Mouse (Mus musculus) monocyte, adult 2 months (primary cell): Measurements from ENCODE around the gene Kcnab2.

ENCODE experiments used
- DNase-seq, 2 experiments: peaks; one replicate each; pipeline ENCODE4 v3.0.0; 2022; ENCODE audit warnings: low spot score in 2 of 2, low read depth in 1 of 2

Gene Kcnab2

DNA sequence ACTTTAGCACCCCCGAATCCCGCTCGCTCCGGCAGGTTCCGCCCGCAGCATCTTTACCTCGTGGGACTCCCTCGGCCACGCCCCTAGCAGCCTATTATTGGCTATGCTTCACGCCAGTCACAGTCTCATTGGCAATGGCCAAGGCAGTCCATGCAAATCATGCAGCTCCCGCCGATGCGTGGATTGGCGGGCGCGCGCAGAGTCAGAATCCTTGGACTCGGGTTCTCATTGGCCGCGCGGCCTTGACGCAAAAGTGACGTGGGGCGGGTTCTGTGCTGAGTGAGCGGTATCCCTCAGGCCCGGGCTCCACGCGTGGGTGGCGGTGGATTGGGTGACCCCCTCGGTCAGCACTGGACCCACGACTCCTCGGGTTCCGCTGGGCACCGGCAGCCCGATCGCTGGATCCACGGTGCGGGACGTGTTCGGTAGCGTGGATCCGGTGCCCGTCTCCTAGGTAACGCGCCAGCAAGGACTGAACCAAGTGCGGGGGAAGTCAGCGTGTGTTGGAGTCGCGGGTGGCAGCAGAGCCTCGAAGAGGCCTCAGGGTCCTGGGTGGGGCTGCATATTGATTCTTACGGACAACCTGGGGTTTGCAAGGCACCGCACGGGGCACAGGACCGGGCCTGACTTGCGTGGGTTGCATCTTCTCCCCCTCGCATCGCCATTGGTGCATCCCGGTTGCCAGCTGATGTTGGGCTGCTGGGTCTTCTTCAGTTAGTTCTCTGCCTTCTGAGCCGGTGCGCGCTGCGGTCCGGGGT lies at the start of gene Kcnab2:
Gene Kcnab2, minus strand, starts transcription at position 406 of the 758 bp plus-strand sequence.
- peak; percentile 94 to 97 for DNase-seq

DNA sequence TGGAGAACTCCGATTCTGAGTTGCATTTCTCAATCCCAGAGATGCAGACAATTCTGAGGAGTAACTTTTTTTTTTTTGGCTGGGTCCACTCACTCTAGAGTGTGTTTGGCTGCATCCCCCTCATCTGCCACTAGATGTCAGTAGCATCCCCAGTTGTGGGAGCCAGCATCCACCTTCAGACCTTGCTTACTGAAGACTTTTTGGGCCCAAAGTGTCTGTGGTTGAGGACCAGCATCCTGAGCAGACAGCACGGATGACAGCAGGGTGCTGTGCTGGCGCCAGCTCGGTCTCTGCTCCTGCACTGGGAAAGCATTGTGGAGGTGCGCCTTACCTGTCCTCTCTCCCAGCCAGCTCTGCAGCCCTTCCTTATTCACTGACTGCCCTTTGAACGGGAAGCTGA lies 42.4 kb upstream of the Kcnab2 start:
- DNase-seq = peak in 1 of 2 experiments; percentile 12

DNA sequence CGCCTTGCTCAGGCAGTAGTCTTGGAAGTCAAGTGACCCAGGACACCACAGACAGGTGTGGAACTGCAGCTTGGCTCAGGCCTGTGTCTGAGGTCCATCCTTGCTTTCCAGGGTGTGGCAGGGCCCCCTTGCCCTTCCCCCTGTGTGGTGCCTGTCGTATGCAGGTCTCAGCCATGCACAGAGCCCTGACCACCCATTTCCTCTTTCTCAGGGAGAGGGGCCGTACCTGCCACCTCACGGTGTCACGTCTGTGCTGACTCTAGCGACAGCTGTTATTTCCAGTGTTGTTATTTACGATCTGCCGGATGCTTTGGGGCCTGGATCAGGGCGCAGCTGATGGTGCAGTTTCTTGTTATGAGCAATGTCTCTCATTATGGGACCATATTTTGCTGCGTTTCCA lies 41.4 kb upstream of the Kcnab2 start:
- DNase-seq = no peak

DNA sequence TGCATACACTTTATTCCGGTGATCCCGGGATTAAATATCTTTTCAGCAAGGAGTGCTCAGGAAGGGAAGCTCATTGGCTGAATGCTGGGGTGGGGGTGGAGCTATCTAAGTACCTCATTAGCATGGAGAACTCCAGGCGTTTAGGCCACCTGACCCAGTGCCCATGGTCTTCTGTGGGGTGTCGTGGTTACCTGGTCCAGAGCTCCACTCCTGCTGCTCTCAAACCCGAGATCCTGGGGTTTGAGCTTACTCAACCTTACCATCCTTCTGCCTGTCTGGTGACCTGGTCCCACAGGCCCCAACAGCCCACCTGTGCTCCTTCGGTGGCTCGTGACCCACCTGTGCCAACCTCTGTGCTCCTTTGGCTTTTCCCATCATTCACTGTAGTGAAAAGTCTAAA lies 37.2 kb upstream of the Kcnab2 start:
- no peak for DNase-seq

DNA sequence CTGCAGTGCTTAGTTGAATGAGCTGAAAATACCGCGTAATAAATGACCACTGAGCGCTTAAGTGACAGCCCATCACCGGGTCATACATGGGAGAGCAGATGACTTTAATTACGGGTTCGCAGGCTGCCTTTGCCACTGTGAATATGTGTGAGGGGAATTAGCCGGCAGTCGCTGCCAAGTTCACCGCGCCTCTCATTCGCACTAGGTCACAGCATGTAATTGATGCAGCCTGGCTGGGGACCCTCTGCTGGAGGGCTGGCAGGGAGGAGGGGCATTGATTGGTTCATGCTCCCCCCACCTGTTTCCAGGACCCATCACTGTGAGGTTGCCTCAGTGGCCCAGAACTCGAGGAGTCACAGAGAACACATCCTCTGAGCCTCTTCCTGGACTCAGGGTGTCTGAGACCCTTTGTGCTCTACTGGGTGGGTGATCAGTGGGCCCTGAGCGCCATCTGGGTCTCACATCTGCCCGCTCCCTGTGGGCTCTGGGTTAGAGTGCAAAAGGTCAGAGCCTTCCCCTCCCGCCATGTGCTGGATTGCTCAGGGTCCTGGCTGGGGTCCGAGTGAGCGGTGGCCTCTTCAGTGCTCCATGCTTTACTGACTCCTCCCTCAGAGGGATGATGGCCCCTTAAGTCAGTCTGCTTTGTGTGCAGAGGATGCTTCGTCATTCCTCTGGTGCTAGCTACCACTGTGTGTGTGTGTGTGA lies 34.7 kb upstream of the Kcnab2 start:
- no peak for DNase-seq

DNA sequence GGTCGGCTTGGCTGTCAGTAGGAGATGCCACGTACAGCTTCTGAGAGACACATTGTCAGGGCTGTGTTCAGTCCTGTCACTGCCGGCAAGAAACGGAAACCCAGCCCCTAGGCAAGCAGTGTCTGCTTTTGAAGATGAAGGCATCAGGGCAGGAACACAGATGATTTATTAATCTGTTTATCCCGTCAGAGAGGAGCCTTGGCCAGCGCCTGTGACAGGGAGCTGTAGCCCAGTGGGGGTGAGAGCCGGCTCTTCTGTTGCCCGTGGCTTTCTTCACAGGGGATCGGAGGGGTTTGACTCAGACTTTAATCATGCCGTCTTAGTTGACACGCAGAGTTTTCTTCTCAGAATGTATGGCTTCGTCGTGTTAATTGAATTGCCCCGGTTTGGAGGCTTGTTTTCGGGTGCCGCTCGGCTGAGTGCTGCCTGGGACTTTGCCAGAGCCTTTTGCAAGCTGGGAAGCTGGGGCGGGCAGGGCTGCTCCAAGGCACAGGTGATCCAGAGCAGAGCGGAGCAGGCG lies 16.7 kb upstream of the Kcnab2 start:
- DNase-seq = no peak

DNA sequence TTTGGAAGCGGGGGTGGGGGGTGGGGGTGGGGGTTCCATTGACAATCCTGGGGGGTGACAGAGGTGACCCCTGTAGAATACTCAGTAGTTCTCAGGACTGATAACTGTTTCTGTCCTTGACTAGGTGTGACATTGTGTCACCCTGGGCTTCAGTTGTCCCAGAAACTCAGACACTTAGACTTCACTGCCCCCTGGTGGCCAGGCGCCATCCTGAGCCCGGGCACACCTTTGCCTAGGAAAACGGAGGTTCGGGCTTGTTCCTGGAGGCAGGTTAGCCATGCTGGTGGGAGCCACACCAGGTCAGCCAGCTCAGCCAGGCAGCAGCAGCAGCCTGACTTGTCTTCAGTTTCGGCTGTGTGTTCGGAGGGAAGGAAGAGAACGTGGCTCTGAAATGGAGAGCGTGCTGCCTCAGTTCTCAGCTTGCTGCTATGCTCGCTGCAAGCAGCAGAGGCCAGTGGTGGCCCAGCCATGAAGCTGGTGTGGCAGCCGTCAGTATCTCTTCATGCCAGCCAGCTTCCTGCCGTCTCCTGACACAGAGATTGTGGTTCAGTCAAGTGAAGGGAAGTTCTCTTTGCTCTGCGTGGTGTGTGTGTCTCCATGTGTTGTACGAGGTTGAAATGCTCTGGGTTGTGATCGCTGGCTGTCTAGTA lies 13.7 kb upstream of the Kcnab2 start:
- DNase-seq = peak in 1 of 2 experiments; percentile 65

DNA sequence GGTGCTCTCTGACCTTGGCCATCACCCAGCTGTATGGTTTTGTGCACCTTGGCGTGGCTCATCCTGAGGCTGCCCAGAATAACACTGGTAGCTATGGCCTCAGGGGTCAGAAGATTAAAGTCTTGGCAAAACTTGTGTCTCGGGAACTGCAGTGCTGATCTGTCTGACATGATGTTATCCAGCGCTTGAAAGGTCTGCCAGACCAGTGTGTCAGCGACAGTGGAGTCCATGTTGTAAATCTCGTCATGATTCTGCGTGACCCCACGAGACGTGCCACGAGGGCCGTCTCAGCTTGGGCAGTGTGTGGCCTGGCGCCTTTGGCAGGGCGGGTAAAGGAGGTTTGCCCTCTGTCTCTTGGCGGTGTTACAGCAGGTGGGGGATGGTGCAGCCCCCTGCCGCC lies 12.6 kb upstream of the Kcnab2 start:
- no peak for DNase-seq

DNA sequence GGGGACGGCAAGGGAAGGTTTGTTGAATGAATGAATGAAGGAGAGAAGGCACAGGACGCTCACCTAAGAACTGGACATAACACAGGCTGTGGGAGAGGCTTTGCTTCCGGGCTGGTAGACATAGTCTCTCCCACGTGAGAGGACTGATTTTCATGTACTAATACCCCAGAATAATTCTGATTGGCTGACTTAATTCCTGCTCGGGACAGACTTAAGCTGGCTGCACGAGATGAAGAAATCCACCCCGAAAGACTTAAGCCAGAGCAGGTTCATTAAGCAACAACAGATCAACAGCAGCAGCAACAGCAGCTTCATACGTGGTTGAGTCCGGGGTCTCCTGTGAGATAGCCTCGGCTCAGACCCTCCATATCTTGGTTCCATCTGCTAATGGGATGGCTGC lies 10.4 kb upstream of the Kcnab2 start:
- no peak for DNase-seq

DNA sequence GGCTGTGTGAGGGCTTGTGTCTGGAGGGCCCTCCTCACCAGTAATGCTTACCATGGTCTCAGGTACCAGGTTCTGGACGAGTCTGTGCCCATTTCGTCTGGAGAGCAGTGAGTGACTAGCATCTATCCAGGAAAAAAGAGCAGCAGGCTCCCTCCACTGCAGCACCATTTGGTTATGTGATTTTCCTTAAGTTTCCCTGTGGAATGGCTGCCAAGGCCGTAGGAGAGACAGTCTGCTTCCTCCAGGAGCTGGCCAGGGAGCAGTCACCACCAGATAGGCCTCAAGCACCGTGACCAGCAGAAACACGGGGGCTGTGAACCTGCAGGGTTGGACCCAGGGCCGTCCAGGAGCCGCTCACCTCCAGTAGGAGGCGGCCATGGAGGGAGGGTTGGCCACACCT lies 2.8 kb upstream of the Kcnab2 start:
- no peak for DNase-seq

DNA sequence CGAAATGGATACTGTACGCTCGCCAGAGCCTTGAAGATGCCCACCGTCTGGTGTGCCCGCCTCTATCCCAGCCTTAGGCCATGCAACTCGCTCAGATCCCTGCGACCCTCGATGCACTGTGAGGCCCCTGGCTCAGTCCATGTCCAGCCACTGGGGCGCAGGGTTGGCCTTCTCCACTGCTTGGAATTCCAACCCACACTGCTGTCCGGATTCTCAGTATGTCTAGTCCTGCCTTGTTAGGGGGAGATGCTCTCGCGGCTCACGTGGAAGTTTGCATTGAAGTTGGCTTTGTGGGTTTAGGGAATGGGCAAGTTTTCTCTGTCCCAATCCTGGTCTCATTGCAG lies 525 bp upstream of the Kcnab2 start:
- no peak for DNase-seq

DNA sequence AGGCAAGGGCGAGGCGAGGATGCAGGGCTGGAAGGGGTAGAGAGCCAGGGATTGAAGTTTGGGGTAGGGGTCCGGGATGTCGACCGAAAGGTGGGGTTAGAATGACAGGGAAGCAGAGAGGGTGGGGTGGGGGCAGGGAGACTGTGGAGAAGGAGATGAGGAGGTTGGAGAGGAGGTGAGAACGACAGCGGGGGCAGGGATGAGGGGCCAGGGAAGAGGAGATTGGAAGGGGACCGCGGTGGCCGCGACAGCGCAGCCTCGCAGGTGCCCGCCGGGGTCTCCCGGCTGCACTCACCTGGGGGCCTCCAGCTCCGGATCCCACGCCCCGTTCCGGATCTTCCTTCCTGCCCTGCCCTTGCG lies 585 bp downstream of the Kcnab2 start:
- no peak for DNase-seq

DNA sequence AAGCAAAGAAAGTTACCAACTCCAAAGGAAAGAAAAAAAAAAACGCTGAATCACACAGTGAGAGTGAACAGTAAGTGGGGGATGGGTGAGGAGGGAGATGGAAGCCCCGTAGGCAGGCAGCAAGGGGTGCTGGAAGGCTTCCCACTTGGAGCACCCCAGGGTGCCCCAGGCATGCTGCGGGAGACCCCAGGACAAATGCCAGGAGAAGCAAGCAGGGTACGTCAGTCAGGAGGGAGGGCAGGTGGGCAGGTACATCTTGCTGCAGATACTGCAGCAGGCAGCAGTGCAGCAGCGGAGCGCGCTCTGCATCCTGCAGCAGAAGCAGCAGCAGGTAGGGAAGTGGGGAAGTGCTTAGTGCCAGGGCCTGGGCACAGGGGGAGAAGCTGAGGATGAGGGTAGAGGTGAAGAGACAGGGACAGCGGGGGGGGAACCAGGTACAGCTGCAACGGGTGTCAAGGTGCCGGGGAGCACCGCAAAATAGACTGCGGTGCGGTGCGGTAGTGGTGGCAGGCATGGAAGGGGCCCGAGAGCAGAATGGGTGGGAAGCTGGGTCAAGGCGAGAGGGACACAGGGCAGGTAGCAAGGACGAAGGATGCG lies 1.1 kb downstream of the Kcnab2 start, which contains the start of gene Nphp4:
Gene Nphp4, plus strand, starts transcription at position 280 of the 597 bp plus-strand sequence.
- no peak for DNase-seq

DNA sequence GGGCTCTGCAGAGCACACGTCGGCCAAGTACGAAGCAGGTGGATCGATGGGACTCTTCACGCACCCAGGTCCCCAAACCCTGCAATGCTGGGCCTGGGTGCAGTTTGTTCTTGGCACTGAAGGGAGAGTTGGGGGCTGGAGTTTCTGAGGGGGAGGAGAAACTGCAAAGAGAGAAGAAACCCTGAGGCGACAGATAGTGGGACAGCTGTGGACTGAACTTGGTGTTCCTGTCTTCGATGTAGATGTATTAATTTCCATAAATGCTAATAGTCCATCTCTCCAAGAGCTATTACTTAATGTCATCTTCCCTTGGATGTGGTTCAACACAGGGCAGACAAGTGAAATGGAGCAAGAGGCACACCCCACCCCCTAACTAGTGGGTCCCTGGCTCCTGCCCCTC lies 1.7 kb downstream of the Kcnab2 start:
- no peak for DNase-seq

DNA sequence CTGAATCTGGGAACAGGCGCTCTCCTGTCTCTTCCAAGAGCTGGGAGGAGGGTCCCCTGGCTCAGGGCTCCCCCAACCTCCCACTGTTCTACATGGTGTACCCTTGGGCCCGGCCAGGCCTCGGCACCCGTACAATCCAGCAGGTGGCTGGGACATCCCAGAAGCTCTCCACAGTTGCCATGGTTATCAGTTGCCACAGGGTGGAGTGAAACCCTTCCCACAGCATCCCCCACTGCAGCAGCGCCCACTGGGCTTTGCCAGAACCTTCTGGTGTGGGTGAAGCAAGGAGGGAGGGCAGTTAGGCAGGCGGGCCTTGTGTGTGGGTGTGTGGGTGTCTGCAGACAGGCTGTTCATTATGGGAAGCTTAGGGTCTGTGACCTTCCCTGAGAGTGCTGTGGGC lies 9.7 kb downstream of the Kcnab2 start:
- DNase-seq = no peak

DNA sequence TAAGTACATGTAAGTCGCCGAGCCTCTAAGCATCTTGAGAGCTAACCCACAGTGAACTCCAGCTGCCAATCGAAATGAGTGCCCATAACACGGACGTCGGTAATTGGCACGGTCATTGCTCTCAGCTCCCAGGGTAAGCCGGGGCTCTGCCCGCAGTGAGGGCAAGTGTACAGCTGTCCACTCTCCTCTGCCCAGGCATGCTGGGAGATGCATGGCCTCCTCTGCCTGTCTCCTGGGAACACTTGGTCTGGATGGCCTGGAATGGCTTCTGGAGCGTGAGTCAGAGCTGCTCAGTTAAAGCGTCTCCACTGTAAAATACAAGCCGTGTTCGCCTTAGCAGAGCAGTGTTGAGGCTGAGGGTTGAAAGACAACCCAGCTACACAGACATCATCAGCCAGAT lies 11.1 kb downstream of the Kcnab2 start:
- DNase-seq = no peak

DNA sequence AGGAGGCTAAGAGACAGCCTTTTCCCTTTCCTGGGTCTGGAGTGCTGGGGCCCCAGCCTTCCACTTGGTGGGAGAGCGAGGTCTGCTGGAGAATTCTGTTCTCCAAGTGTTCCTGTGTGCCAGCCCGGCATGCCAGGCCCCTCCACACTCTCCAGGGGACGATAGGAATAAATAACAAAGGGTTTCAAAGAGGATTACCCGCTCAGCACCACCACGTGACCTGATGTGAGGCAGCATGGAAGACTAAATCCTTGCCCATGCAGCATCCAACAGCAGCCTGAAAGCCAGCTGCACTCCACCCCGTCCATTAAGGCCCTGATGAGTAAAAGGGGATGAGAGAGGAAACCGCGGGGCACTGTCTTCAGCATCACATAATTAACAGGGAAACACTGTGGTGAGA lies 12.6 kb downstream of the Kcnab2 start:
- DNase-seq = no peak

DNA sequence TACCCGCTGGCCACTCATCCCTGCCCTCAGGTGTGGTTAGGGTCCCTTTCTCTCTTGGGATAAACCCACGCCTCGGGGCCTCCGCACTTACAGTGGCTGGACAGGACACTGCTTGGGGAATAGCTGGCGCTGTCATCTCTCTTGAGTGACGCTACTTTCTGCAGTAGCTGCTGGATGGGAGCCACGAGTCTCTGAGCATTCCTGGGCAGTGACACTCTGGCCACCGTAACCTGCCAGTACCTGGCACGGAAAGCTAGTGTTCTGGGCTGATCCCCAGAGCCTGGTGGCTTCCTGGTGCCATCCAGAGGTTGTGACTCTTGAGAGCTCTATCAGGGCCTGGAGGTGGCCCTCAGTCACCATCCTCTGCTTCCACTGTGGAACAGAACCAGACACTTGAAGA lies 14.5 kb downstream of the Kcnab2 start:
- DNase-seq = no peak

DNA sequence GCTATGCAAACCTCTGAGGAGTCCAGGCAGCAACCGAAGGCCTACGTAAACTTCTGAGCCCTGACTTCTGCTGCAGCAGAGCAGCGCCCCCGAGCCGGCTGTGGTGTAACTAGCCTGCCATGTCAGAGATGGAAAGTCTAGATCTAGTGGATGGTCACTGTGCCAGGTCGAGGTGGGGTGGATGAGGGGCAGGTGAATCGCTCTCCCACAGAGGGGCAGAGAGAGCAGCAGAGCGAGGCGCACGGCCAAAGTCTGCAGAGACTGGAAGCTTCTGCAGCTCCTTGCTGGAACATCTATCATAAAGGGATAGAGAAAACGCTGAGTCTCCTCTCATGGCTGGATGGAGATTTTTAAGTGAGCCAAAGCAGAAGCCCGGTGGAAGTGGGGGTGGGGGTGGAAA lies 15.2 kb downstream of the Kcnab2 start:
- no peak for DNase-seq

DNA sequence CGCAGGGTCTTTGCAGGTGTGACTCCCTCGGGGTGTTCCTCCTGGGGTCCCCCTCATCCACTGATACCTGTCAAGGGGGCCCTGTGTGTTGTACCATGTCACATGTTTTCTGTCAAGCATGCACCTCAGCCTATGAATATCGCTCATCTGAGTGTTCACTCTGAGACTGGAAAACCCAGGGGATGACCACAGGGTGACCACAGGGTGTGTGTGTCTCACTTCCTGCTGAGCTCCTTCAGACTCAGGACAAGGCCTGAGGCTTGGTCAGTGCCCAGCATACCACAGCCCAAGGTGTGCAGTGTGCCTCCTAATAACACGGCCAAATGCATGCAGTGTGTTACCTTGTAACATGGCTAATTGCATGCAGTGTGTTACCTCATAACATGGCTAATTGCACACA lies 20.0 kb downstream of the Kcnab2 start:
- no peak for DNase-seq

DNA sequence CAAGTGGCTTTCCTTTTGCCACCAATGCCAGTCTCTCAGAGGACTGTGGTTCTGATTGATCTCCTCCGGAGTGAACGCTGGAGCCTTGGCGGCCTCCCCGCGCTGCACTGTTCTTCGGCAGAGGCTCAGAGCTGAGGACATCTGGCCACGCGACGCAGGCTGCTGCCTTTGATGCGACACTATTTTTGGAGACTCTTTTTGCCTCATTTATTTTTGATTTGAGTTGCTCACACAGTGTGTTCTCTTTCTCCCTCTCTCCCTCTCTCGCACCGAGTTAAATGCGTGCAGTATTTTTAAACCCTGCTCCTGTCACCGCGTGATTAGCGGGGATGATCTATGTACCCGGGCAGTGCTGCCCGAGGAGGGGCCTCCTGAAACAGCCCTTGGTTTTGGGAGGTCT lies 21.1 kb downstream of the Kcnab2 start:
- no peak for DNase-seq

DNA sequence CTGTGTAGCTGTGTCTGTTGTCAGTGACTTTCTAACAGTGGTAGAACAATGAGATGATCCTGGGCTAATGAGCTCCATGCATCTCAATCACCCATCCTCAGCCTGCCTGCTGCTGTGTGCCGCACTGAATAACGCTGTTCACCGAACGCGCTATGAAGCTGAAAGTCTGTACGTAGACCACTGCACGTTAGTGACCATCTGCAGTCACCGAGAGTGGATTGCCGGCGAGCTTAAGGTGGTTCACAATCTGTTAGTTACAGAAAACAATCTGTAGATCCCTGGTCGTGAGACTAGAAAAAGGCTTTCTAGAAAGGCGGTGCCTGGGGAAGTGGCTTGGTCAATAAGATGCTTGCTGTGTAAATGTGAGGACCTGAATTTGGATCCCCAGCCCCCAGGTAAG lies 23.5 kb downstream of the Kcnab2 start:
- no peak for DNase-seq
